Mouse (Mus musculus) layer of hippocampus, adult 2 months (tissue): ENCODE data around the gene Igsf8. TPM values are rescaled to one million over a fixed set of nuclear protein-coding genes. Genes with fewer than 3 reads are reported as not detected.
"Not testable (repeated sequence)": the region's sequence is repeated elsewhere in the genome, so short reads cannot be mapped to it uniquely, and the experiment has no call there.

Source experiments
- DNase-seq, 2 experiments: peaks; one replicate each; pipeline ENCODE4 v3.0.0; 2022; ENCODE audit warnings: low spot score in 2 of 2
- H3K27ac ChIP-seq: fragments of 200-600 bp; 2 replicates; pipeline ENCODE4 v1.8.1; 2022
- H3K4me3 ChIP-seq: fragments of 200-600 bp; 2 replicates; pipeline ENCODE4 v1.8.1; 2022; ENCODE audit warnings: mild to moderate bottlenecking
- CTCF ChIP-seq: fragments of 200-600 bp; conservative IDR thresholded peaks from 2 replicates; pipeline ENCODE4 v1.8.1; 2022; ENCODE audit warnings: antibody characterized with exemption, mild to moderate bottlenecking, moderate library complexity
- total RNA-seq, 2 experiments: library from RNA; stranded (reverse); gene quantifications; 2 replicates each; pipeline ENCODE4 v1.2.3; 2021

Gene Igsf8
- total RNA-seq, 2 experiments from 2014 or later, result 255 to 257 TPM

DNA sequence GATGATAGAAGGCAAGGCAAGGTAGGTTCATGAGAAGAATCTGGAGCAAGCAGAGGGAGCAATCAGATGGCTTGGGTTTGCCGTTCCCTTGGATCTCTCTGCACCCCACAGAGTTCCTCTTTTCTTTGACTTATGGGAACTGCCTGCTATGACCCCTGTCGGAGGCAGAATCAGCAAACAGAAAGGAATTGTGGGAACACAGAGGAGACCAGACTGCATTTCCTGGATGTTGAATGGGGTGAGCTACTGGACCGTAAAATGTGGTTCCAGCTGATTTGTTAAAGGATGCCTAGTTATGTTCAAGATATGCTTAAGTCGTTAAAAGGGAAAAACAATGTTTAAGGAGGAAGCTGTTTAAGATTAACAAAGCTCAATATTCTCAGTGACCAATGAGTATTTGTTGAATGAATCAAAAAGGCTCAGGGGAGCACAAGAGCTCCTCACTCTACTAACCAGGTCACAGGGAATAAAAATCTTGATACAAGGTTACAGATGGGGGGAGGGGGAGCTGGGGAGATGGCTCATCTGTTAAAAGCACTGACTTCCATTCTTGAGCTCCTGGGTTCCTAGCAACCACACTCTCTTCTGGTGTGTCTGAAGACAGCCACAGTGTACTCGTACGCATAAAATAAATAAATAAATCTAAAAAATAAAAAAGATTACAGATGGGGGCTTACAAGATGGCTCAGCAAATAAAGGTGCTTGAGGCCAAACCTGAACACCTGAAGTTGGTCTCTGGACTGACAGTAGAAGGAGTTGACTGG, 20.3 kb upstream of the Igsf8 start:
- Histone ChIP-seq H3K27ac (no peak overlapping the region), H3K4me3 (no peak overlapping the region)
- DNase-seq, result no peak
- no peak for TF ChIP-seq CTCF

DNA sequence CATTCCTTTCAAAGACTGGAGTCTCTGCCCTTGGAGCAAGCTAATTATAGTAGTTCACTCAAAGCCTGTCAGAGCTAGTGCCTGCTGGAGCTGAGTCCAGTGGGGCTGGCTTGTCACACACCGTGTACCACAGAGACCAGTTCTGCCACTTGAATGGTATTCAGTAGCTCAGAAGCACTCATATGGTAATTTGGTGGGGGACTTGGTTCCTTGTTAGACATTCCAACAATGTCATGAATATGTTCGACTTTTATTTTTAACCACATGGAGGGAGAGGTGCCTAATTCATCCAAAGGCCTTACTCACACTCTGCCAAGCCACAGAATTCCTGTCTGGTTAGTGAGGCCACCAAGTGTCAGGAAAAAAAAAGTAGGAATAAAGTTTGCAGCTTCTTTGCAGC, 19.0 kb upstream of the Igsf8 start:
- DNase-seq, result no peak
- Histone ChIP-seq H3K4me3 (no peak overlapping the region), H3K27ac (0 out of 2 replicates have a peak overlapping the region, but pooled peaks have one; percentile 14)
- no peak for TF ChIP-seq CTCF

DNA sequence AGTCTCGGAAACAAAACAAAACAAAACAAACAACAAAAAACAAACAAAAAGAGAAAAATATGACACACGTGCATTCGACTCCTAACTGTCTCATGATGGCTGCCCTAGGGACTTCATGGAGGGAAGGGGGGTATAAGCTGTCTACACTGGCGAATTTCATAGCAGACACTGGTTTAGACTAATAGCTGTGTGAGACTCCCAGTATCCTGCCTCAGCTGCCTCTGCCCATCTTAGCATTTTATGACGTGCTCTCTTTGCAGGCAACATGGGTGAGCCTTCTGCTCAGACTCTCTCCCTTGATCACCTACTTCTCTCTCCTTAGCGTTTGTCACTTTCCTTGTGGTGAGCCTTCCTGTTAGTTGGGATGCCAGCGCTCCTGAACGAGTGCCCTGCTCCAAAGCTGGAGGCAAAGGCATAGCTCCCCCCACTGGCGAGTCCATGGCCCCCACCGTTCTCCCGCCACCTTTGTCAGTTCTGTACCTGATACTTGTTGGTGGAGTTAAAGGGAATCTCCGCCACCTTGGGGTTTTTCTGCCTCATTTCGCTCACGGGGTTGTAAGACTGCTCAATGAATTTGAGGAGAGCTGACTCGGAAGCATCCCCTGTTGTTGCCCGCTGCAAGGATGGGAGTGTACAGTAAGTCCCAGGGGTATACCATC, 17.8 kb upstream of the Igsf8 start:
- Histone ChIP-seq H3K27ac (no peak overlapping the region), H3K4me3 (no peak overlapping the region)
- no peak for DNase-seq
- TF ChIP-seq CTCF, result peak; percentile 62

DNA sequence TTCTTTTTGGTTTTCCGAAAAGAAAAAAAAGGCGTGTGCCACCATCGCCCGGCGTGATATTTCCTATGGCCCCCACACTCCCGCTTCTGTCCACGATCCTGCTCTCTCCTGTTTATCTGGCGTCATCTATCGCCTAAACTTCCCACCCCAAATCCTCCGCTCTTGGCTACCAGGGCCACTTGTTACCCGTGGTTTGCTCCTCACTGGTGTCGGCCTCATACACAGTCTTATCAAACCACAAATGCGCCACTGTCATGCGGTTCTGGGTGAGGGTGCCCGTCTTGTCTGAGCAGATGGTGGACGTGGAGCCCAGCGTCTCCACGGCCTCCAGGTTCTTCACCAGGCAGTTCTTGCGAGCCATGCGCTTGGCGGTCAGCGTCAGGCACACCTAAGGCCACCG, 16.8 kb upstream of the Igsf8 start:
- not testable (repeated sequence) for H3K27ac ChIP-seq, DNase-seq, H3K4me3 ChIP-seq

DNA sequence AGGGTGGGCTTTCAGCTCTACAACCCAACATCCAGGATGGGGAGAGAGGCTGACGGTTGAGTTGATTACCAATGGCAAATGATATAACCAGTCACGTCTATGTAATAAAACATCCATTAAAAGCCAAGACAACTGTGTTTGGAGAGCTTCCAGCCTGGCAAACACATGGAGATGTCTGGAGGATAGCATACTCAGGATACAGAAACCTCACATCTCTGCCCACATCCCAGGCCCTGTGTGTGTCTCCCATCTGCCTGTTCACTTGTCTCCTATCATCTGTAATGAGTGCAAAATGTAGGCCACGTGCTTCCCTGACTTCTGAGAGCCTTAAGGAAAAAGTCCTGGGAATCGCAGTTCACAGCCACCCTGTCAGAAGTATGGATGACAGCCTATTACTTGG, 14.2 kb upstream of the Igsf8 start:
- no peak for TF ChIP-seq CTCF
- Histone ChIP-seq H3K27ac (no peak overlapping the region), H3K4me3 (no peak overlapping the region)
- DNase-seq, result peak; percentile 19 to 58

DNA sequence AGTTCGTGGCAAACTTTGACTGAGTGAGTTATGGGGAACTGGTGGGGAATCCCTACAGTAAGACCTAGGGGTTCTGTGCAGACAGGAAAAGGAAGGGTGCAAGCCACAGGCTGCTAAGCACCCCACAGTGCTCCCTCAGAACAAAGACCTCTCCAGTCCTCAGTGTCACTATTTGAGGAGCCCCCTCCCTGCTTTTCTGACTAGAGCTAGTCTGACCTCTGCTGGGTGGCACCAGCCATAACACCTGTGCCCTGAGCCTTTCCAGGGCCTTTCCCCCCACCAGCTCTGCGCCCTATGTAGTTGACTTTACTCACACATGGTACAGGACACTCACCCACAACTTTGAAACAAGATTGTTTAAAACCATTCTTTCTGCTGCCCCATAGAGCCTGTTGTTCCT, 13.8 kb upstream of the Igsf8 start:
- TF ChIP-seq CTCF, result peak; percentile 79
- Histone ChIP-seq H3K27ac (no peak overlapping the region), H3K4me3 (no peak overlapping the region)
- peak in 1 of 2 experiments; percentile 27 for DNase-seq

DNA sequence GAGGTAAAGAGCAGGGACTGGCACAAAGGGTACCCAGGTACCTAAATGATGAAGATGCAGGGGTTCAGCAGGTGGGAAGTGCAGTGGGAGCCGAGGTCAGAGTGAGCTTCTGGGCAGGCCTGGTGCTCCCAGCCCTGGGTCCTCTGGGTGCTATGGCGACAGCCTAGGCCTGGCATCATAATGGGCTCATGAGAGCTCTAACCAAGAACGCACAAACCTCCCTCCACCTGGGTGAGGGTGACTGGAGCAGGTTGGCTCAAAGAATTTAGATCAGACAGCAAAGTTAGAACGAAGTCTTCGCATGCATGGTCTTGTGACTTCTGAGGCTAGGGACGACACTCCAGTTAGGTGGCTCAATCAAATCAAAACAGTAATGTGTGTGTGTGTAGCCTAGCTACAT, 3.1 kb upstream of the Igsf8 start, which contains the start of gene Atp1a4:
Gene Atp1a4, minus strand, starts transcription at position 101 of the 400 bp plus-strand sequence.
- DNase-seq, result no peak
- Histone ChIP-seq H3K27ac (no peak within 1 kb of the TSS), H3K4me3 (no peak within 1 kb of the TSS)
- TF ChIP-seq CTCF, result no peak

DNA sequence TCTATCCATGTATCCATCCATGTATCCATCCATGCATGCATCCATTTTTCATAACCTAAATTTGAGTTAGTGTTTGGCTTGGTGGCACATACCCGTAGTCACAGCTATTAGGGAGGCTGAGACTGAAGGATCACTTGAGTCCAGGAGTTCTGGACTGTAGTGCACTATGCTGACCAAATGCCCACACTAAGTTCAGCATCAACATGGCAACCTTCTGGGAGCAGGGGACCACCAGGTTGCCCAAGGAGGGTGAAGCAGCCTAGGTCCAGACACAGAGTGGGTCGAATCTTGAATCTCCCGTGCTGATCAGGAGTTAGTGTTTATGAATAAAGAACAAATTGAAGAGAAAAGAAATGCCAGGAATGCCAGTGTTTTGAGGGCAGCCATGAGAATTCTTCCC, 9.8 kb downstream of the Igsf8 start:
- H3K27ac ChIP-seq, result peak overlapping the region; percentile 59; the same call in 1 of the 2 replicates
- no peak overlapping the region for H3K4me3 ChIP-seq
- no peak for TF ChIP-seq CTCF
- no peak for DNase-seq

DNA sequence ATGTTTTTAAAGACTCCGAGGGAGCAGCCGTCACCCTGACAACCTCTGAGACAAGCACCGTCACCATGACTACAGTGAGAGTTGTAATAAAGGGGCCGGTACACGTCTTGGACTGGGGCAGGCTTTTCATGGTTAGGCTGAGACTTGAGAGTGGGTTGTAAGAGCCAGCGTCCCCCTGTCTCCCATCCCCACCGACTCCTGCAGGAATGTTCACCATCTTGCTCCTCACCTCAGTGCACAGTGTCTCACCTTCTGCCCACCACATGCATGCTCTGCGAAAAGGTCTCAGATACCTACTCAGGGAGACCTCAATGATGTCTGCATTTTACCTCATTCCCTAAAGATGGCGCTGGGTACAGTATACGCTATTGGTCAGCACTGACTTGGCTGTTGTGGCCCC, 10.3 kb downstream of the Igsf8 start:
- no peak overlapping the region for H3K4me3 ChIP-seq
- peak in 1 of 2 experiments; percentile 29 for DNase-seq
- H3K27ac ChIP-seq, result peak overlapping the region; percentile 59
- TF ChIP-seq CTCF, result no peak

DNA sequence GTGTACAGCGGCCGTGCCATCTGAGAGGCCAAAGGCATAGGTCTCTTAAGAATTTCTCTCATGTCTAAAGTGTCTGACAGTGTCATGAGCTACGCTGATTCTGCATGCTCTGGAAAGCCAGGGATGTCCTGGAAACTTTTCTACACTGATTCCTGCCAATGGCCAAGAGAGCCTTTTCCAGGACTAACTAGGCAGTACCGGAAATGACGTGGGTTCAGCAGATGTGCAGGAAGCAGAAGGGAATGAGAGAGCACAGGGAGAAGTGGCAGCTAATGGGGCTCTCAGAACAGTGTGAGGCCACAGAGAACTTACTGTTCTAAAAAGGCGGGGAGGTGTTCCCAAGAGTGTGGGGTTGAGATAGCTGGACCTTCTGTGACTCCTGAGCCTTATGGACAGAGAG, 11.9 kb downstream of the Igsf8 start:
- no peak overlapping the region for H3K27ac ChIP-seq
- no peak for DNase-seq
- H3K4me3 ChIP-seq, result no peak overlapping the region
- no peak for TF ChIP-seq CTCF

DNA sequence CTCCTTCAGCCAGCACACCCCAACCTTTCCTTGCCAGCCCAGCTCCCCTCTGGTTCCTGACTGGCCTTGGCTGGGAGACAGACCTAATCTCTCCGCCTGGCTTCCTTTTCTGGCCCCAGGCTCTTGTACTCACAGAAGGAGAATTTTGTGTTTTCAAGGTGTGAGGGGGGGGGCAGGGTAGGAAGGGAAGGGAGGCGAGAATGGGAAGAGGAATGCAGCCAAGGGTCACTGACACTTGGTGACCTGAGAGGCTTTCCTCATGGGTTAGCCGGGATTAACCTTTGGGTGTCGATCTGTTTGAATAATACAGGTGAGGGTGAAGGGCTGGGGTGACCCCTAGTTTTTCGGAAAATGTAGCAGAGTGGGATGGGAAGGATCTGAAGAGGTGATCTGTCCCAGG, 12.7 kb downstream of the Igsf8 start:
- DNase-seq, result no peak
- no peak for TF ChIP-seq CTCF
- no peak overlapping the region for H3K27ac ChIP-seq
- H3K4me3 ChIP-seq, result no peak overlapping the region

DNA sequence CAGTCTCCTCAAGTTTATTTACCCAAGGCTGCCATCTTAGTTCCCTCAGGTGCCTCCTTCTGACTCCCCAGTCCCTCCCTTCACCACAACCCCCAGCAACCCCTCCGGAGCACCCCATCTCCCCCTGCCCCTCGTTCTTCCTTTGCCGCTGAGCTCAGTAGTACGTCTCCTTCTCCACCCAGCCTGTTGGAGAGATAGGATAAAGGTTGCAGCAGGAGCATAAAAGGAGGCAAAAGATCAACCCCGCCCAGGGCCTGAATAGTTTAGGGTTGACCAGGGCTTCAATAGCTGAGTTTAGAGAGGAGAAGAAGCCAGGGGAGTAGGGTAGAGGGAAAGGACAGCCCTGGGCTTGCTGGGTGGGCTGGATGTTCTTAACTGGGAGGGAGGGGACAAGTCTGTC, 13.1 kb downstream of the Igsf8 start:
- TF ChIP-seq CTCF, result no peak
- DNase-seq, result no peak
- Histone ChIP-seq H3K4me3 (no peak overlapping the region), H3K27ac (no peak overlapping the region)

DNA sequence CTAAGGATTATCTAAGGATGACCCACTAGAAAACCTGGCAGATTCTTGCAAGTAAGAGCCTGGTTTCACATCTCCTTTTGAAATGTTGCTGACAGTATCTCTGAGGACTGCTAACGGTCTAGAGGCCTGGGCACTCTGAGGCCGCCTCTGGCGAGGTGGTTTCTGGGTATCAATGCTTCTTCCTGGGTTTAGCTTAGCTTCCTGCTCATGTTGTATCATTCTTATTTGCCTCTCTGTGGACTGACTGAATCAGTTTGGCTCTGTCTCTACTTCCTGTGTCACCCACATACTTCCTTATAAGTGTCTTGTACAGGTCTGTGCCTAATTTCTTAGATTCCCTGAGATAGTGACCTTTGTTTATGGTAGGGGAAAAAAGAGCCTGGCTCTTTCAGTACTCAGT, 15.7 kb downstream of the Igsf8 start:
- TF ChIP-seq CTCF, result no peak
- Histone ChIP-seq H3K27ac (peak overlapping the region; percentile 28; the same call in 1 of the 2 replicates), H3K4me3 (no peak overlapping the region)
- no peak for DNase-seq

DNA sequence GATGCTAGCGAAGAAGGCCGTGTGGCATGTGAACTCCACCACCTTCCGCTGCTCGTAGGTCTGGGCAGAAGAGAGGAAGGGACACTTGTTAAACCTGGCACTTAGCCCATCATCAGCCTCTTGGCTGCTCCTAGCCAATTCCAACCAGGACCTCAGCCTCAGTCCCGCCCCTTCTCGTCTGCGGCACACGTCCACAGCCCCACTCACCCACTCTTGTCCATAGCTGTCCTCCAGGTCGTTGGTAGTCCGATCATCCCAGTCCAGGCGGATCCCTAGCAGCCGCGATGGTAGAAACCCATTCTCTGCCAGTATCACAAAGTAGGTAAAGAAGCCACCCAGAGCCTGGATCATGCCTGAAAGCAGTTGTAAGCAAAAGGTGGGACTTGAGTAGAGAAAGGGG, 16.9 kb downstream of the Igsf8 start:
- TF ChIP-seq CTCF, result no peak
- H3K27ac ChIP-seq, result peak overlapping the region; percentile 90
- no peak overlapping the region for H3K4me3 ChIP-seq
- DNase-seq, result no peak
